Mouse (Mus musculus): ENCODE data around the gene Tbc1d10a. TPM values are rescaled to one million over a fixed set of nuclear protein-coding genes. Genes with fewer than 3 reads are reported as not detected.
"Not testable (repeated sequence)": the region's sequence is repeated elsewhere in the genome, so short reads cannot be mapped to it uniquely, and the experiment has no call there.

Tbc1d10a gene
- total and polyA plus RNA-seq, 3 experiments, result 13.7 to 35.3 (median 16.2) TPM

GRCm38 (mm10) chr11:4183511-4183910 is 3.1 kb upstream of the Tbc1d10a start:
- DNase-seq, result no peak

GRCm38 (mm10) chr11:4184251-4184952 is 2.2 kb upstream of the Tbc1d10a start:
- no peak for DNase-seq

GRCm38 (mm10) chr11:4185480-4185879 is 1.1 kb upstream of the Tbc1d10a start:
- not testable (repeated sequence) for DNase-seq

DNA sequence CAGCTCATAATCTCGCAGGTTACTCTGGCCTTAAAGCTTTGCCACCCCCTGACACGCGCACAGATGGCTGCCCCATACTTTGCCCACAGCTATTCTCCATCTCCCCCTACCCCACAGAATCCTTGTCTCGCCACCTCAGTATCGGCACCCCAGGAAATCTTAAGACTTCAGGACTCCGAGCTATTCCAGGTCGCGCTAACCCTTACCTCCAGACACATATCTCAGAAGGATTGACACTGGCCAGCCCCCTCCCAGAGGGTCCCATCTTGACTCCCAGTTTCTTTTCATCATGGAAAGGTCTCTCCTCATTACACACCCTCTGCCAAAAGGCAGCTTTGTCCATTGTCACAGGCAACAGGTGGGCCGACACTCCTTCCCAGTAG is 720 bp downstream of the Tbc1d10a start:
- no peak for DNase-seq

DNA sequence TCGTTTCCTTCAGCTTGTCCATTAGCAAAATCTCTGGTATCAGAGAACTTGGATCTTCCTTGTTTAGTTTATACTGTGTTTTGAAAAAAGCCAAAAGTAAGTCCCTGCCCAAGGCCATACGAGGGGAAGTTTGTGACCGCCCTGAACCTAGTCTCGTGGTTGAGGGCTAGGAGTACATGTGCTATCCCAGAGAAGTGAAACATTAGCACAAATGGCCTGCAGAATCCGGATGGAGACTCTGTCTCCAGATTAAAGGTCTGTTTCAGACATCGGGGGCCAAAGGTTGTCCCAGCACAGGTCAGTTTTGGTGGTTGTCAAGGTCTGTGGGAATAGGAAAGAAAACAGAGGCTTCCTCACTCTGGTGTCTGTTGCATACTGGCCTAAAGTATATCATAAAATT is 2.6 kb downstream of the Tbc1d10a start:
- DNase-seq, result no peak

DNA sequence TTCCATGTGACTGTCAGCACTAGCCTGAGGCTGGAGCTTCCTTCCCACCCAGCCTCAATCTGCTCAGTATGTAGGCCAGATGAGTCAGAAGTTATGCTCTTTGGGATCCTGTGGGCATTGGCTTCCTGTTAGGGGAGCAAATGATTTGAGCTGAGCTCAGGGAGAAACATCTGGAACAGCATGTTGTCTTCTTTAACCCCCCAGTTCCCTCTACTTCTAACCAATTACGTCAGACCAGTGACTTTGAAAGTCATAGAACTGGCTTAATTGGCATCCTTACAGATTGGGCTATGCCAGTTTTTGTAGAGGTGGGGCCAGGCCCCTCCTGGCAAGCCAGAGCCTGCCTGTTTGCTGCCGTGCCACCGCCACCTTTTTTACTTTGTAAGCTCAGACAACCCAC is 4.1 kb downstream of the Tbc1d10a start:
- DNase-seq, result peak; percentile 40

- no peak for DNase-seq
Measured at GRCm38 (mm10) chr11:4192757-4193156, 6.2 kb downstream of the Tbc1d10a start.

GRCm38 (mm10) chr11:4193420-4193819 is 6.8 kb downstream of the Tbc1d10a start:
- DNase-seq, result no peak

DNA sequence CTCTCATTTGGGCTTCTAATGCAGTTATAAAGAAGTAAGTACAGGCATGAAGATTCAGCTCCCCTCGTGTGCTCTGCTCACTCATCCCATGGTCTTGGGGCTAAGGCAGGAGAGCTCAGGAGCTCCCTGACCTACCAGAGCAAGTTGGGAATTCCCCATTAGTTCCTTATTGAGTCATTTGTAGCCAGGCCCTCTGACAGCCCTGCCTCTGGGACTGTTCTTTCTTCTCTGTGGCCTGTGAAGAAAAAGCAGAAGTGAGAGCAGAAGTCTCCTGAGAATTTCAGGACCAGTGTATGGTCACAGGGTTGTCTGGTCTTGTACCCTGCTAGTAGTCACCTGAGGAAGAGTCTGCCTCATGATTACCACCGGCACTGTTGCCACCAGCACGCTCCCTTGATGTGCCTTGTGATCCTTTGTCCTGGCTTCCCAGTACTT is 9.0 kb downstream of the Tbc1d10a start:
- no peak for DNase-seq

- DNase-seq, result no peak
Measured at GRCm38 (mm10) chr11:4196636-4197035, 10.0 kb downstream of the Tbc1d10a start.

DNA sequence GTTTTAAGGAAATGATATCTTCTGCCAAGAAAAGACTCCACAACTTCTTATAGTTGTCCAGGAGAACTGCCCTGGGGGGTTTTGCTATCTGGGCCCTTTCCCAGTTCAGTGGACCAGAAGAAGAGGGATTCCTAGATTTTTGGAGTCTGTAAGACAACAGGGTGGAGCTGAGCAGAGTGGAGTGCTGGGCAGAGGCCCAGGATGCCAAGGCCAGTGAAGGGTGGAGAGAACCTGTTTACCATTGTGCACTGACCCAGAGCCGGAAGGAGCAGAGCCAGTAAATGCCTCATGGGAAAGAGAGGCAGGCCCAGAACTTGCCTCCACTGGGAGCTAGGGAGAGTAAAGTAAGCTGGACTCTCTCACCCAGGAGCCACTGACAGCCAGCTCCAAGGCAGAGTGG is 11.1 kb downstream of the Tbc1d10a start:
- peak; percentile 68 for DNase-seq

- peak; percentile 6 for DNase-seq
Measured at GRCm38 (mm10) chr11:4201981-4202700, 15.6 kb downstream of the Tbc1d10a start.

GRCm38 (mm10) chr11:4202995-4203704 is 16.6 kb downstream of the Tbc1d10a start:
- no peak for DNase-seq

- DNase-seq, result peak; percentile 79
Measured at GRCm38 (mm10) chr11:4203705-4204074, 17.1 kb downstream of the Tbc1d10a start.

GRCm38 (mm10) chr11:4205097-4205655 is 18.6 kb downstream of the Tbc1d10a start:
- no peak for DNase-seq

- DNase-seq, result no peak
Measured at GRCm38 (mm10) chr11:4205951-4206350, 19.4 kb downstream of the Tbc1d10a start.

DNA sequence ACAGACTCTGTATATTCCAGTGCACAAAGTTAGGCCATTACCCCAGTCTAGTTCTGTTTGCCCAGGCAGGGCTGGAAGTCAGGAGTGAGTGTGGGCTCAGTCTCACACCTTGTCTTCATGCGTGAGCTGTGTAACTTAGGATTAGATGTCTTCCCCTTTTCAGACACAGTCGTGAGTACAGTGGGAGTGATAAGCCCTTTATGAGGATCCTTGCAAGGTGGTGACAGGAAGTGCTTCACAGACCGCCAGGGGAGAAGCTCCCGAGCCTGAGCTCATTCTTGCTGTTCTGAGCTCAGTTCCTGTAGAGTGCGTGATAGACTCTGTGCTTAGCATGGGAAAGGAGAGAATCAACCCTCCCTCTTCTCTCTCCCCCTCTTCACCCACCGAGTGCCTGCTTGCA is 20.0 kb downstream of the Tbc1d10a start:
- DNase-seq, result no peak

GRCm38 (mm10) chr11:4207655-4208054 is 21.1 kb downstream of the Tbc1d10a start:
- DNase-seq, result no peak

- peak; percentile 1 for DNase-seq
Measured at GRCm38 (mm10) chr11:4209556-4209955, 23.0 kb downstream of the Tbc1d10a start.

DNA sequence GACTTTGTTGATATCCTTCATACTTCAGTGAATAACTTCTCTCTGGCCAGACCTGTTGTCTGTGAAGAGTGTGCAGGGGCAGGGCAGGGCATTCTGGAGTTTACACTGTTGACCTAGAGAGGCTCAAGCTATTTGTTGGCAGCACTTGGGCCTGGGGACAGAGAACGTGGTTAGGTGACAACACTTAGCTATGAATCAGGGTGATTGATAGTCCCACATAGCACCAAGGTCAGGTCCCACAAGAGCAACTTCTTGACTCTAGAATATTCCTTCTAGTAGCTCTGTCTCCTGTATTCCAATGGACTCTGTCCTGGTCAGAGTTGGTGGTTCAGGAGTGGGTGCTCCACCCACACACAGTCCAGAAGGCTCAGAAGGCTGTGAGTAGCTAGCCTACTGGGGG is 24.2 kb downstream of the Tbc1d10a start:
- peak; percentile 65 for DNase-seq

DNA sequence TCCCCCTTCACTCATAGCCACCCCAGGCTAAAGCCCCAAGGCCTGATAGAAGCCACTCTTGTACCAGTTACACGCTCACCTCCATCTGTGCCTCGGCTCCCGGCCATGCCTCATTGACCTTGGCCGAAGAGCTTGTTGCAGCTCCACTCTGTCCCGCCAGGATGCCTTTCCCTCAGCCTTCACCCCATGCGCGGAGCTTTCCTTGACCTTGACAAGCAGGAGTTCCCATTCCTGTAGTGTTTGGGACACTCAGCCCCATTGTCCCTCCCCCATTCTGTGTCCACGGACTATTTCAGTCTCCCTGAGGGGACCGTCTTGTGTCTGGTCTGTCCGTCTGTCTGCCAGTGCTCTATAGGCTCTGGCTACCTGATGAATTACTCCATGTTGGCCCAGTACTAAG is 26.5 kb downstream of the Tbc1d10a start:
- peak; percentile 59 for DNase-seq

DNA sequence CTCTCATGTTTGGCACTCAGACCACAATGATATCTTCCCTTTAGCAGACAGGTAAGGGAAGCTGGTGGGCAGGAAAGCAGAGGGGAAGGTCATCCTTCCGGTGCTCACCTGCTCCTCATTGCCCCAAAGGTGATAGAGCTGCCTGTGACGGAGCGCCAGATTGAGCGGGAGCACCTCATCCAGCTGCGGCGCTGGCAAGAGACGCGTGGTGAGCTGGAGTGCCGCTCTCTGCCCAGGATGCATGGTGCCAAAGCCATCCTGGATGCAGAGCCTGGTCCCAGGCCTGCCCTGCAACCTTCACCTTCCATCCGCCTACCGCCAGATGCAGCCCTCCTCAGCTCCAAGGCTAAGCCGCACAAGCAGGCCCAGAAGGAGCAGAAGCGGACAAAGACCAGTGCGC is 28.0 kb downstream of the Tbc1d10a start:
- DNase-seq, result no peak

GRCm38 (mm10) chr11:4215061-4215460 is 28.5 kb downstream of the Tbc1d10a start:
- DNase-seq, result no peak

All from adrenal gland, adult 2 months (tissue).